Mouse (Mus musculus): ENCODE results near the gene Adat3. TPM values are rescaled to one million over a fixed set of nuclear protein-coding genes. Genes with fewer than 3 reads are reported as not detected.

Adat3 gene
- polyA plus RNA-seq, 1 experiment, result 31.6 TPM

DNA sequence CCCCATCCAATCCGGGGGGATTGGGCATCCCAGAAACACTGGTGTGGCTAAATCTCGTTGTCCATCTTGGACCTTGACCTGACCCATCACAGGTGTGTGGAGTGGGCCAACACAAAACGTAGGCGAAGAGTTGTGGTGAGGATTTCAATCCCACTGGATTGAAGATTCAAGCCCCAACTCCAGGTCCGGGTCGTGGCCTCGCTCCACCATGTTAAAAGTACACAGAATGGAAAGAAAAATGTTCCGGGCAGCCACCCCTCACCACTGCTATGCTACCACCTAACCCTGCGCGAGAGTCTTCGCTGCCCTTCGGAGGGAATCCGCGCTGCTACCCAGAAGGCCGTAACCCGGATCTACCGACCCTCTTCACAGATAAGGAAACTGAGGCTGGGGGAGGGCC lies 26.8 kb upstream of the Adat3 start:
- TF ChIP-seq GATA1 (IDR thresholded peaks at IDR 0.05; ENCODE audit: low read length), result no peak

DNA sequence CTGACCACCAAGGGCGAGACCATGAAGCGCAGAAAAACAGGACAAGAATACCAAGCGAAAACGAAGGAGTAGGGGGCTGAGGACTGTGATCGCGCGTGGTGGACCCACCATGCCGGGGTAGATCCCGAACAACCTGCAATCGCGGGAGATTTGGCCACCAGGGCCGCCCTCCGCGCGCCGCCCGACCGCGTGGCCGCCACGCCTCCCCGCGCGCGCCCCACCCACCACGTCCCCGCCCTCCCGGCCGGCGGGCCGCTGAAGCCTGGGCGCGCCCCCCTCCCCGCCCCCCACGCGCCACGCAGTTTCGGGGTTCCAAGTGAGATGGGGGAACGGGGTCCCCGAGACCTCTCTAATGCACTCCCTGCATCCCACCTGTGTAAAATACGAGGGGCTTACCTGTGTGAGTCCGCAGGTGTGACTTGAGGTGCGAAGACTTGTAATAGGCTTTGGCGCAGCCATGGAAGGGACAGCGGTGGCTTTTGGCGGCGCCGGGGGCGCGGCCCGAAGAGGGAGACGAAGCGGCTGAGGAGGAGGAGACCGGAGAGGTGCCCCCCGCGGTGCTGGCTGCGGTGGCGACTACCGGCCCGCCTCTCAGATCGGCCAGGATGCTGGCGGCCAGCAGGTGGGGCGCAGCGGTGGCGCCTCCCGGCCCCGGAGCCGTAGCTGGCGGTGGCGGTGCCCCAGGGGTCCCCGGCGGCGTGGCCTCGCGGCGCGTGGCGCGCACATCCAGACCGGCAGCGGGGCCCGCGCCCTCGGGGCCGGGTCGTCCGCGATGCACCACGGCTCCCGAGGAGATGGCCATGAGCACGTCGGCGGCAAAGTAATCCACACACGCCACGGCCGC lies 26.1 kb upstream of the Adat3 start:
- no peak for TF ChIP-seq GATA1 (IDR thresholded peaks at IDR 0.05; ENCODE audit: low read length)

DNA sequence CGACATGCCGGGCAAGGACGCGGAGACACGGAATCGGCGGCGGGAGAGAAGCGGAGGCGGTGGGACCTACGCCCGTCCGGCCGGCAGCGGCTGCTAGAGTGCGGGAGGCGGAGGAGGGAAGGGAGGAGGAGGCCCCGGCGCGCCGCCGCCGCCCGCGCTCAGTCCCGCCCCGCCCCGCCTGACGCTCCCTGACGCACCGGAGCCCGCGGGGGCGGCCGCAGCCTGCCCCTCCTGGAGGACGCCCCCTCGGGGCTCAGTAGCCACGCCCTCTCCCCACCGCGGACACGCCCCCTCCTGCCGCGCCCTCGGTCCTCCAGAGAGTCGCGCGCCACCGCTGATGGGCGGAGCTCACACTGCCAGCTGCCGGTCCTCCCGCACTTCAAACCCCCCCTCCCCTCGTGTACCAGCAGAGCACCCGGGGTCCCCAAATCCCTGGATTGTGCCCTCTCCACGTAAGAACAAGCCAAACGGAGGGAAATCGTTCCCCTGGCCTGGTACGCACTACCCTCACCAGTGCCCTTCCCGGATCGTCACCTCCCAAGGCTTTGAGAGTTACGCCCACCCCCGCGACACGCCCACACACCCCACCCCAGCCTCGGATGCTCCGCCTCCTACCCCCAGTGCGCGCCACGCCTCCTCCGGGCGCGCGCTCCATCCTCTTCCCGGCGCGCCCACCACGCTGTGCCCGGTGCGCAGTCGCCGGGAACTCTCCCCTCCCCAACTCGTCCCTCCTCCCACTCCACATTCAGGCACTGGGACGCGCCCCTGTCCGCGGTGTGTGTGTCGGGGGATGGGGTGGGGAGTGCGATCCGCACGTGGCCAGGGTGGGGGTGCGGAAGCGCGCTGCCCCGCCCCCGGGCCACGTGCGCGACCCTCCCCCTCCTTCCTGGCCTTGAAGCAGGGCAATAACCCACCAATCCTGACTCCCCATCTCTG lies 25.2 kb upstream of the Adat3 start, which contains the start of gene Klf16:
Klf16 (minus strand) TSS at position 127 of the 936 bp plus-strand sequence.
- no peak for TF ChIP-seq GATA1 (IDR thresholded peaks at IDR 0.05; ENCODE audit: low read length)

DNA sequence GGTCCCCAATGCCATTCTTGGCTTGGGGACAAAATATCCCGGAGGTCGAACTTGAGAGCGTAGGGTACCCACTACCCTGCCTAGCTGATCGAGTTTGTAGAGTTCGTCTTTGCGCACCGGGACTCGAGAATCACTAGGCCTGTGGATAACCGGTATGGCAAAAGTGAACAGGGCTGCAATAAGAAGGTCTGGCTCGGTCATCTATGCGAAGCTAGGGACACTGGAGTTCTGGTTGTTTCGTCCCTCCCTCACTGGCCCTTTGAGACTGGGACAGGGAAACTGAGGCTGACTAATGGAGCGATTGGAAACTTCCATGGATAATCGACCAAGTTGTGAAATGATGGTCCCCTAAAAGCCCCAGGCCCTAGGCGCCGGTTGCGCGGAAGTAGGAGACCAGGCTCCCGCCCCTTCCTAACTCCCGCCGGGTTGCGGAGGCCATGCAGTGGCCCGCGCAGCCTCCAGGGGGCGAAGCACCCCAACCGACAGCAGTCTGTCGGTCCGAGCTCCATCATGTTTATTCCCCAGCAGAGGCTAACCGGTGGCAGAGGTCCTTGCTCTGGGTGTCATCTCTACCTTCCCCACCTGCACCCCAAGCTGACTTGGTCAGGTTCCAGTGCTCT lies 24.4 kb upstream of the Adat3 start:
- TF ChIP-seq GATA1 (IDR thresholded peaks at IDR 0.05; ENCODE audit: low read length), result no peak

DNA sequence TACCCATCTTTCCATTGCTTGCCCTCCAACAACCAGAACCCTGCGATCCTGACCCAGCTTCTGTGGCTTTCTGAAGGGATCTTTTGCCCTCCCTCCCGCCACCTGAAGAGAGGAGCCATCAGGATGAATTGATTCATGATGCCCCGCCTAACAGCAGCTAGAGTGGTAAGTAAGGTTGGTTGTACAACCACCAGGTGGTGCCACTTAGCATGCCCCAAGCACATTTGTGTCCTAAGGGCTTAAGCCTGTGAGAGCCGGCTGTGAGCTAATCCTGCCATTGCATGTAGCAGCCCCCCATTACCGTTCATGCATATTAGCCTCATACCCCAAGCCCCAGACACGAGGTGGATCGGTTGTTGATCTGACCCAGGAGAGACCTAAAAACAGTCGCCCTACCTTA lies 23.8 kb upstream of the Adat3 start:
- no peak for TF ChIP-seq GATA1 (IDR thresholded peaks at IDR 0.05; ENCODE audit: low read length)

DNA sequence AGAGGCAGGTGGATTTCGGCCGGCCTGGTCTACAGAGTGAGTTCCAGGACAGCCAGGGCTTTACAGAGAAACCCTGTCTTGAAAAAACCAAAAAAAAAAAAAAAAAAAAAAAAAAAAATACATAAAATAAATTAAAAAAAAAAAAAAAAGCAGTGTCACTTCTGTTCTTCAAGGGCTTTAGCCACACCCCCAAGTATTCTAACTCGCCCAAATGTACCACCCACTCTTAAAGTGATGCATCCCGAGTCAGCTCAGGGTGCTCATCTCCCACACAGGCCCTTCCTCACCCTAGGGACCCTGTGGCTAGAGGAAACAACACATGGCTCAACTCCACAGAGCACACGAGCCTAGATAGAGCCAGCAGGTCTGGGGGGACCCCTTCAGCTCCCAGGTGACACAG lies 19.6 kb upstream of the Adat3 start:
- no peak for TF ChIP-seq GATA1 (IDR thresholded peaks at IDR 0.05; ENCODE audit: low read length)

DNA sequence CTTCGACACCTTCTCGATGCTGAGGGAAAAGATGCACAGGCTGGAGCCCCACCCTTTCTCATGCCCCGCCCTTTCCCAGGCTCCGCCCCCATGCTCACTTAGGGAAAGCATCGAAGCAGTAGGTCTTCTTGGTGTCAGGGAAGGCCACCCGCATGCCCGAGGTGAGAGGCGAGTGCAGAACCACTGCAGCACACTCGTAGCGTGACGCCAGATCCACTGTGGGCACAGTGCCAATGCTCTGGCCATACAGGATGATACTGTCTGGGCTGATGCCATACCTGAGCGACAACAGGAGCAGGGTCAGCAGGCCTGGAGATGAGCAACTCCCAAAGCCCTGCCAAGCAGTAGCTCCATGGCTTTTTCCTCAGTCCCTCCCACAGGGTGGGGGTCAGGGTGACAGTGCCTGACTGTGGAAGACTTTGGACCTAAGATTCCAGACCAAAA lies 18.6 kb upstream of the Adat3 start:
- no peak for TF ChIP-seq GATA1 (IDR thresholded peaks at IDR 0.05; ENCODE audit: low read length)

DNA sequence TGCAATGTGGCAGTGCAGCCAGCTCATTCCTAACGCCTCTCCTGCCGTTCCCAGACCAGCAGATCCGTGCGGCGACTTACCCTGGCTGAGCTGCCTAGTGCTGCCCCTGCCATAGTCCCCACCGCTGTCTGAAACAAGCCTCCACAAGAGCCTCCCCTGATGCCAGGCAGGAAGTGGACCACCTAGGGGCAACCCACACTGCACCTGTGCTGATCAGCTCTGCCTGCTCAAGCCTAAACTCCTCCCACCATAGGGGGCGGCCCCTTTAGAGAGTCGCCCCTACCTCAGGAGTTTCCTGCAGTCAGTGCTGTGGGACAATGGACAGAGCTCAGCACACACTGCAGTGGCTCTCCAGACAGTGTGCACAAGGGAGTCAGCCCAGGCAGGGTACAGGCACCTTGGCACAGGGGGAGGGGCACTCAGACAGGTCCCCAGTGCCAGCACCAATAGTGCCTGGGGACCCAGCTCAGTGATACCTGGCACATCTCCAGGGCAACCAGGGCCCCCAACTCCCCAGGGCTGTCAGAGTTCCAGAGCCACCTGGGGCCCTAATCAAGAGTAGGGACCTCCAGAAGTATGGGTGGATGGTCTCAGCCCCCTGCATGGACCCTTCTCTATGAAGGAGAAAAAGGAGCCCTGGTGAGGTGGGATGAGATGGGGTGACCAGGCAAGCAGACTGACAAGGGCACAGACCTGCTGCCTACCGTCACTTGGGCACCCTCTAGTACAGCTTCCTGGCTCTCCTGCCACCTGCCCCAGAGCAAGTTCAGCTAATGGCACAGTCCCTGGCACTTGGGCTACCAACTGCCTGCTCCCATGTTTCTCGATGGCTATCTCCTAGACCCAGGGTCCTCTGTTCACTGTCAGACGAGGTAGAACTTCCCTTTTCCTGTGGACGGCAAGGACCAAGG lies 17.8 kb upstream of the Adat3 start:
- no peak for TF ChIP-seq GATA1 (IDR thresholded peaks at IDR 0.05; ENCODE audit: low read length)

DNA sequence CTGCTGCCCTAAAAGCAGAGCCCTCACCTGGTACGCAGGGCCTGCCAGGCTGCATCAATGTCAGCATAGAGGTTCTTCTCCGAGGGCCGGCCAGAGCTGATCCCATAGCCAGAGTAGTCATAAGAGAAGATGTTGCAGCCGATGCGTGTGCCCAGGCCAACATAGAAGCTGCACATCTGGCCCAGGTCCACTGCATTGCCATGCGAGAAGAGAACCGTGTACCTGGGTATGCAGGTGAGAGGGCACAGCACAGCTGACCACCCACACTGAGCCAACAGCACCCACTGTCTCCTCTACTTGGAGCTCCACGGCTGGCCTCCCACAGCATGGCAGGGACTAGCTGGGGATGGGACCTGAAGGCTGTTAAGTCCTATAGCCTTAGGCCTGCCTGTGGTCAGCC lies 17.1 kb upstream of the Adat3 start:
- TF ChIP-seq GATA1 (IDR thresholded peaks at IDR 0.05; ENCODE audit: low read length), result no peak

DNA sequence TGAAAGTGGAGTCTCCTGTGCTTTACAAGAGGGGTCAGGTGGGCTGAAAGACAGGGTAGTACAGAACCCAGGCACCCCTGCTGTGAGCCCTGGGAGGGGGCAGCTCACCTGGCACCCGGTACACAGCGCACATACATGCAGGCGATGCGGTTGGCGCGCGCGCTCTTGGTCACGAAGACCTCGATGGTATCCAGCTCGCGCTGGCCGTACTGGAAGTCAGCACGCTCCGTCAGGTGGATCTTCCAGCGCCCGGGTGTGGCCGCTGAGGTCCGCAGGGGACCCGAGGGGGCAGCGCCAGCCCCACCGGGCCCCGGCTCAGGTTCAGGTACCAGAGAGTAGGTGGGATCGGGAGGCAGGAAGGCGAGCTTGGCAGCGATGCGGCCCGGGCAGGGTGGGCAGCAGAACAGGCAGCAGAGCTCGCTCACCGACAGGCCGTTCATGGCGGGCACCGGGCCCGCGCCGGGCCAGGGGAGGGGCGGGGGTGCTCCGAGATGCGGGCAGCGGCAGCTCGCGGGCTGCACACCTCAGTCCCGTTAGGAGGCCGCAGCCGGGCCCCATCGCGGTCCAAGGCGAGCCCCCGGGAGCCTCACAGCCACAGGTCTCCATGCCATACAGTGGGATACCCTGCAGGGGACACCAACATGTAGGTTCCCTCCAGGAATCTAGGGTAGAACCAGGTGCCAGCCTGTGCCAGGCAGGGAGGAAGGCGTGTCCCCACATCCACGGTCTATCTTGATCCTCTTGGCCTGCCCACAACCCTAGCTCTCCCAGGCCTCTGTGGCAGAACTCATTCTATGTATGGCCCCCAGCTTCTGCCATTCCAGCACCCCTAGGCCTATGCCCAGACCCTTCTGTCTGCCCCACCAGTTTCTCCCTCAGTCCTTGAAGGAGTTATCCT lies 16.0 kb upstream of the Adat3 start:
- no peak for TF ChIP-seq GATA1 (IDR thresholded peaks at IDR 0.05; ENCODE audit: low read length)

DNA sequence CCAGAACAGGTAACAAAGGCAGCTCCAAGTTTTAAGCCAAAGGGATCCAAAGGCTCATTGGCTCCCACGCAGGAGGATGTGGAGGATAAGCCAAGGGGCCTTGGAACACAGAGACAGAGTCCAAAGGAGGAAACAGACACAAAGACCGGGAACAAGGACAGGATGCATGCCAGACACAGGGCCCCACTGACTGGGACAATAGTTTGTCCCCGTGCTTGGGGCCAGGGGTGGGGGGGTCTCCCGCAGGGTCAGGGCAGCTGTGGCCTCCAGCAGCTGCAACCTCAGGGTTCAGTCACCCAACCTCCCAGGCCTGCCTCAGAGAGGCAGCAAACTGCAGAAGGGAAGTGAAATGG lies 15.4 kb upstream of the Adat3 start:
- no peak for TF ChIP-seq GATA1 (IDR thresholded peaks at IDR 0.05; ENCODE audit: low read length)

DNA sequence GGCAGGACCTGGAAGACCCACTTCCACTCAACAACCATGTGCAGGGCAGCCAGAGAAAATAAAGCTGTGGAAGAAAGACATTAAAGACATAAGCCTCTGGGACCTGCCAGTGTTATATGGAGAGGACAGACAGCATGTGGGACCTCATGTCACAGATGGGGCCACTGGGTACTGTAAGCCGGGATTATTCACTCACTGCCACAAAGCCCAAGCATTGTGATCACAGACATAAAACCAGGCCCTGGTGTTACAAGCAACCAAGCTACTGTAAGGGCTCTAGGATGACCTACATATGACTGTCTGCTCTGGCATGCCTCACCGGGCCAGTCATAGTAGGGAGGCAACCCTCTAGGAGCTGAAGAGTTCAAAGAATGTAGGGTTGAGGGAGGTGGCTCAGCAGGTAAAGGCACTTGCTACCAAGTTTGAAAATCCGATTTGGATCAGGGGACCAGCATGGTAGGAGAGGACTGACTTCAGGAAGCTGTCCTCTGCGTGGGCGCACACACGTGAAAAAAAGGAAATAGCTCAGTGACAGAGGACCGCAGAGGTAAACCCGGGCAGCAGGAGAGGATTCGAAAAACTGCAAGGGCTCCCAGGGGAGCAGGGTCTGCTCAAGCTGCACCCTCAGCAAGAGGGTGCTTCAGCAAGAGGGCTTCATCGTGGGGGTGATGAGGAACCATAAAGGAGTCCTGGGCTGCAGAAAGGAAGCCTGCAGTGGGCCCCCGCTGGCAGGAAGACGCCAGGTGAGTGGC lies 13.4 kb upstream of the Adat3 start:
- no peak for TF ChIP-seq GATA1 (IDR thresholded peaks at IDR 0.05; ENCODE audit: low read length)

All from G1E-ER4 (cell line).